Mouse (Mus musculus) MEL (cell line): ENCODE data around the gene Fars2. TPM values are rescaled to one million over a fixed set of nuclear protein-coding genes. Genes with fewer than 3 reads are reported as not detected.

ENCODE experiments used
- DNase-seq: peaks from one replicate; pipeline ENCODE4 v3.0.0; 2011; ENCODE audit warnings: low read depth, low spot score
- H3K27ac ChIP-seq: 2 replicates; pipeline ENCODE4 v1.5.1; 2012; ENCODE audit warnings: low read depth, mild to moderate bottlenecking, control low read depth, low read length, moderate library complexity; ENCODE audit not compliant: control insufficient read depth
- H3K27me3 ChIP-seq, 2 experiments: fragments of 150-350 bp in 1 of 2; sonication (generic) in 1 of 2; 2 replicates each; pipeline ENCODE4 v1.6.1; 2012; ENCODE audit warnings: low read length in 2 of 2, mild to moderate bottlenecking in 2 of 2, improper control_type of control experiment in 1 of 2, moderate library complexity in 1 of 2; ENCODE audit not compliant: insufficient read depth in 2 of 2, control insufficient read depth in 1 of 2
- H3K36me3 ChIP-seq, 2 experiments: 2 replicates each; pipeline ENCODE4 v1.6.1; 2012 to 2014; ENCODE audit warnings: low read length in 2 of 2, improper control_type of control experiment in 1 of 2, inconsistent platforms in 1 of 2, mild to moderate bottlenecking in 1 of 2; ENCODE audit not compliant: insufficient read depth in 2 of 2, control insufficient read depth in 1 of 2
- H3K4me1 ChIP-seq, 2 experiments: fragments of 150-350 bp in 1 of 2; sonication (generic) in 1 of 2; 2 replicates each; pipeline ENCODE4 v1.6.1; 2012; ENCODE audit warnings: low read length in 2 of 2, improper control_type of control experiment in 1 of 2, mild to moderate bottlenecking in 1 of 2; ENCODE audit not compliant: insufficient read depth in 2 of 2, control insufficient read depth in 1 of 2
- H3K4me3 ChIP-seq, 2 experiments: fragments of 150-350 bp in 1 of 2; sonication (generic) in 1 of 2; 2 replicates each; pipeline ENCODE4 v1.5.1; 2012; ENCODE audit warnings: low read depth in 2 of 2, low read length in 2 of 2, mild to moderate bottlenecking in 2 of 2, moderate library complexity in 2 of 2, control low read depth in 1 of 2, improper control_type of control experiment in 1 of 2; ENCODE audit not compliant: control insufficient read depth in 1 of 2, insufficient read depth in 1 of 2
- H3K79me2 ChIP-seq: 2 replicates; pipeline ENCODE4 v1.6.1; 2012; ENCODE audit warnings: mild to moderate bottlenecking, low read length, moderate library complexity; ENCODE audit not compliant: control insufficient read depth, poor library complexity, insufficient read depth
- H3K9ac ChIP-seq: 2 replicates; pipeline ENCODE4 v1.6.1; 2012; ENCODE audit warnings: low read depth, mild to moderate bottlenecking, control low read depth, low read length, moderate library complexity; ENCODE audit not compliant: control insufficient read depth, poor library complexity, severe bottlenecking
- H3K9me3 ChIP-seq: fragments of 150-350 bp; sonication (generic); replicated peaks from 2 replicates; pipeline ENCODE4 v1.6.1; 2012; ENCODE audit warnings: mild to moderate bottlenecking, low read length, improper control_type of control experiment, moderate library complexity; ENCODE audit not compliant: insufficient read depth
- CHD1 ChIP-seq: IDR thresholded peaks from 2 replicates; pipeline ENCODE4 v1.6.1; 2012; ENCODE audit warnings: low read depth, mild to moderate bottlenecking, inconsistent platforms, low read length, improper control_type of control experiment
- E2F4 ChIP-seq: IDR thresholded peaks from 2 replicates; pipeline ENCODE4 v1.6.1; 2011; ENCODE audit warnings: low read depth, low read length, improper control_type of control experiment, borderline replicate concordance
- EP300 ChIP-seq, 2 experiments: IDR thresholded peaks; 2 replicates each; pipeline ENCODE4 v1.6.1; 2011; ENCODE audit warnings: improper control_type of control experiment in 2 of 2, low read length in 2 of 2, low read depth in 1 of 2, mild to moderate bottlenecking in 1 of 2
- HCFC1 ChIP-seq: IDR thresholded peaks from 2 replicates; pipeline ENCODE4 v1.6.1; 2012; ENCODE audit warnings: low read depth, mild to moderate bottlenecking, inconsistent platforms, low read length, improper control_type of control experiment, moderate library complexity
- MEF2A ChIP-seq: IDR thresholded peaks from 2 replicates; pipeline ENCODE4 v1.6.1; 2014; ENCODE audit warnings: low read depth, mild to moderate bottlenecking, inconsistent platforms, low read length, improper control_type of control experiment; ENCODE audit not compliant: poor library complexity, insufficient replicate concordance, severe bottlenecking; ENCODE audit errors: extremely low read depth
- NRF1 ChIP-seq: IDR thresholded peaks from 2 replicates; pipeline ENCODE4 v1.6.1; 2014; ENCODE audit warnings: low read depth, mild to moderate bottlenecking, inconsistent platforms, low read length, improper control_type of control experiment, moderate library complexity; ENCODE audit not compliant: poor library complexity, insufficient read depth, severe bottlenecking
- POLR2AphosphoS2 ChIP-seq: IDR thresholded peaks from 2 replicates; pipeline ENCODE4 v1.6.1; 2011; ENCODE audit warnings: low read length, improper control_type of control experiment
- RCOR1 ChIP-seq: IDR thresholded peaks from 2 replicates; pipeline ENCODE4 v1.6.1; 2012; ENCODE audit warnings: low read depth, mild to moderate bottlenecking, inconsistent platforms, low read length, improper control_type of control experiment
- SIN3A ChIP-seq: IDR thresholded peaks from 2 replicates; pipeline ENCODE4 v1.6.1; 2012; ENCODE audit warnings: low read length, improper control_type of control experiment, inconsistent platforms
- UBTF ChIP-seq: IDR thresholded peaks from 2 replicates; pipeline ENCODE4 v1.6.1; 2012; ENCODE audit warnings: low read depth, mild to moderate bottlenecking, inconsistent platforms, low read length, improper control_type of control experiment, moderate library complexity, borderline replicate concordance; ENCODE audit not compliant: insufficient read depth
- USF1 ChIP-seq: IDR thresholded peaks from 2 replicates; pipeline ENCODE4 v1.6.1; 2014; ENCODE audit warnings: low read depth, mild to moderate bottlenecking, inconsistent platforms, low read length, improper control_type of control experiment, moderate library complexity
- USF2 ChIP-seq, 2 experiments: IDR thresholded peaks; 2 replicates each; pipeline ENCODE4 v1.6.1; 2011 to 2012; ENCODE audit warnings: improper control_type of control experiment in 2 of 2, low read length in 2 of 2, borderline replicate concordance in 1 of 2, inconsistent platforms in 1 of 2, low read depth in 1 of 2, mild to moderate bottlenecking in 1 of 2; ENCODE audit not compliant: insufficient read depth in 1 of 2
- ZC3H11A ChIP-seq: IDR thresholded peaks from 2 replicates; pipeline ENCODE4 v1.6.1; 2012; ENCODE audit warnings: low read depth, mild to moderate bottlenecking, inconsistent platforms, low read length, improper control_type of control experiment
- ZNF384 ChIP-seq: IDR thresholded peaks from 2 replicates; pipeline ENCODE4 v1.6.1; 2012; ENCODE audit warnings: low read depth, mild to moderate bottlenecking, inconsistent platforms, low read length, improper control_type of control experiment
- polyA plus RNA-seq, 2 experiments: library from polyadenylated mRNA; stranded (reverse) in 1 of 2; unstranded in 1 of 2; fragments of >175 nt in 1 of 2; fragments of >200 nt in 1 of 2; gene quantifications; 2 replicates each; pipeline versions ENCODE4 v1.2.1 to v1.2.4; 2012; ENCODE audit warnings: low replicate concordance in 2 of 2, low read depth in 1 of 2; ENCODE audit not compliant: insufficient read length in 2 of 2, insufficient read depth in 1 of 2, missing spikeins in 1 of 2
- total RNA-seq: library from RNA; depleted of rRNA; stranded (reverse); fragments of 300-350 nt; gene quantifications from 2 replicates; pipeline ENCODE4 v1.2.3, GENCODE M21; 2012

Gene Fars2
- total and polyA plus RNA-seq, 3 experiments, result 32.6 to 39.2 TPM; not detected in 1

GRCm38 (mm10) chr13:36285235-36285634, 168.0 kb downstream of the Fars2 start:
- H3K4me3 ChIP-seq, result no peak overlapping the region
- H3K79me2 ChIP-seq, result no peaks in the 10 kb centered on the region
- no peak for DNase-seq
- H3K4me1 ChIP-seq, result no peaks in the 10 kb centered on the region
- H3K36me3 ChIP-seq, result peaks cover 0 to 5% of the 10 kb centered on the region in 2 experiments; a peak in 2 of 4 replicates
- no peak overlapping the region for H3K27ac ChIP-seq
- H3K9me3 ChIP-seq, result no peaks in the 10 kb centered on the region
- H3K27me3 ChIP-seq, result no peaks in the 10 kb centered on the region
- H3K9ac ChIP-seq, result no peak overlapping the region
- TF ChIP-seq NRF1 (no peak), USF1 (no peak)

- H3K27me3 ChIP-seq, result no peaks in the 10 kb centered on the region
- DNase-seq, result no peak
- no peak overlapping the region for H3K27ac ChIP-seq
- H3K9ac ChIP-seq, result no peak overlapping the region
- peaks cover 8 to 12% of the 10 kb centered on the region in 2 experiments for H3K4me1 ChIP-seq
- H3K36me3 ChIP-seq, result peaks cover 0 to 15% of the 10 kb centered on the region in 2 experiments; a peak in 2 of 4 replicates
- no peaks in the 10 kb centered on the region for H3K9me3 ChIP-seq
- no peaks in the 10 kb centered on the region for H3K79me2 ChIP-seq
- TF ChIP-seq POLR2AphosphoS2 (no peak), RCOR1 (no peak), USF2 (IDR thresholded peaks at IDR 0.05; ENCODE audit: borderline replicate concordance in 1 of 2, insufficient read depth in 1 of 2, low read depth in 1 of 2, low read length in 2 of 2) (no peak), CHD1 (no peak), HCFC1 (no peak), E2F4 (no peak), UBTF (no peak), MEF2A (no peak)
- TF ChIP-seq, all 39 proteins: peak for 0
- no peak overlapping the region for H3K4me3 ChIP-seq
These were observed 176.3 kb downstream of the Fars2 start for GRCm38 (mm10) chr13:36293511-36293910.

DNA sequence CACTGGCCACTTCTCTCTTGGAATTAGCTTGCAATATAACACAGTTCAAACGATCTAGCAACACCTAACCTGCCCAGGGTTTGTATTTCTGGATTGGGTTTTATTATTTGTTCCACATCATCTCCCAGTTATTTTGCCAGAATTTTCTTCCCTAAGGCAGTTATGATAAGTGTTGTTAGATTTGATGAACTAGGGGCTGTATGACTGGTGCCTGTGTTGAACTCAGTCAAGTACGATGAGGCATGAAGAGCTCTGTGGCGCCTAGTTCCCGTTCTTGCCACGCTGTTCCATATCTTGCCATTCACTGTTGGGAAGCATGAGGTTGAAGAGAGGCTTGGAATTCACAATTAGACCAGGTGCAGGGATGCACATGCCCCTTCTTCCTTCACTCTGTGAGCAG, 177.3 kb downstream of the Fars2 start:
- DNase-seq, result no peak
- no peaks in the 10 kb centered on the region for H3K27me3 ChIP-seq
- TF ChIP-seq MEF2A (no peak), ZNF384 (no peak), ZC3H11A (no peak), SIN3A (no peak), EP300 (IDR thresholded peaks at IDR 0.05; ENCODE audit: low read depth in 1 of 2, low read length in 2 of 2) (no peak)
- TF ChIP-seq, all 39 proteins: peak for 0
- Histone ChIP-seq H3K79me2 (no peaks in the 10 kb centered on the region), H3K9ac (no peak overlapping the region), H3K27ac (no peak overlapping the region), H3K4me1 (peaks cover 8 to 12% of the 10 kb centered on the region in 2 experiments), H3K4me3 (no peak overlapping the region), H3K36me3 (peaks cover 0 to 15% of the 10 kb centered on the region in 2 experiments; a peak in 2 of 4 replicates), H3K9me3 (no peaks in the 10 kb centered on the region)
